ENCODE assay signal across 13 mouse cellular contexts in genomic region chr8:125098050-125098449, GRCm38 (mm10). TPM values are rescaled to one million over a fixed set of nuclear protein-coding genes. Genes with fewer than 3 reads are reported as not detected.
DNase-seq lines count a peak whose midpoint lies in the region; ATAC-seq lines count a peak whose summit lies in the region.
"Had no signal": no experiment of that assay in that cellular context is flagged by ENCODE, and none has a peak within 500 bp of the region (broad histone marks: within the 10 kb centered on the region; RNA-seq: fewer than 3 reads in every experiment).

No protein-coding gene starts in this region.

- H3K27me3 ChIP-seq in neural tube, embryonic 11.5 days (ENCODE audit: control insufficient read depth, insufficient read depth, low read length) = no peaks in the 10 kb centered on the region
- H3K27me3 ChIP-seq: hindbrain, embryonic 13.5 days; kidney, embryonic 15.5 days; liver, embryonic 15.5 days; neural tube, embryonic 13.5 days had no signal

- no peaks in the 10 kb centered on the region for H3K9me3 ChIP-seq in neural tube, embryonic 11.5 days (ENCODE audit: control insufficient read depth, low read length)
- H3K9me3 ChIP-seq: hindbrain, embryonic 13.5 days; kidney, embryonic 15.5 days; liver, embryonic 15.5 days; neural tube, embryonic 13.5 days had no signal

- no peaks in the 10 kb centered on the region for H3K4me1 ChIP-seq in neural tube, embryonic 11.5 days (ENCODE audit: control insufficient read depth, insufficient read depth, low read length)
- H3K4me1 ChIP-seq: liver, embryonic 15.5 days; neural tube, embryonic 13.5 days had no signal

- no peak overlapping the region for H3K9ac ChIP-seq in neural tube, embryonic 11.5 days (ENCODE audit: low read length)
- H3K9ac ChIP-seq: hindbrain, embryonic 13.5 days; kidney, embryonic 15.5 days; liver, embryonic 15.5 days; neural tube, embryonic 13.5 days had no signal

- peak; percentile 70 for DNase-seq in heart, postnatal 4 days
- DNase-seq in heart, postnatal 36 days = no peak
- peak; percentile 45 to 89 for DNase-seq in adrenal gland, adult (ENCODE audit: inconsistent age in 2 of 2, low spot score in 1 of 2)
- DNase-seq in embryo, embryonic 10.5 days (ENCODE audit: low spot score) = peak; percentile 42
- DNase-seq in neural tube, embryonic 11.5 days (ENCODE audit: low spot score) = peak; percentile 31
- DNase-seq in urinary bladder, postnatal 14 days (ENCODE audit: low spot score) = no peak
- DNase-seq in cerebellum, adult 18-20 months = no peak
- DNase-seq: midbrain, embryonic 14.5 days had no signal

- H3K4me3 ChIP-seq in neural tube, embryonic 11.5 days (ENCODE audit: low read depth, low read length) = no peak overlapping the region
- H3K4me3 ChIP-seq: hindbrain, embryonic 13.5 days; kidney, embryonic 15.5 days; liver, embryonic 15.5 days; neural tube, embryonic 13.5 days had no signal

- intact Hi-C loops in heart, postnatal 36 days (cut with DNase I) = no loop called here

- no peak overlapping the region for H3K27ac ChIP-seq in neural tube, embryonic 11.5 days (ENCODE audit: low read depth, low read length)
- H3K27ac ChIP-seq: hindbrain, embryonic 13.5 days; kidney, embryonic 15.5 days; liver, embryonic 15.5 days; neural tube, embryonic 13.5 days had no signal

- no peak overlapping the region for H3K4me2 ChIP-seq in neural tube, embryonic 11.5 days (ENCODE audit: low read depth)
- H3K4me2 ChIP-seq: hindbrain, embryonic 13.5 days; kidney, embryonic 15.5 days; liver, embryonic 15.5 days; neural tube, embryonic 13.5 days had no signal

- no peaks in the 10 kb centered on the region for H3K36me3 ChIP-seq in neural tube, embryonic 11.5 days (ENCODE audit: control insufficient read depth, insufficient read depth, low read length)
- H3K36me3 ChIP-seq: hindbrain, embryonic 13.5 days; kidney, embryonic 15.5 days; liver, embryonic 15.5 days; neural tube, embryonic 13.5 days had no signal

- no peak for ATAC-seq in neural tube, embryonic 11.5 days (ENCODE audit: insufficient read depth, low FRiP score, low TSS enrichment)
- ATAC-seq: activated CD4-positive, CD25-positive, alpha-beta regulatory T cell, adult 4 months had no signal

- 57% methylated on average over 5 of the region's 5 CpGs for WGBS in neural tube, embryonic 11.5 days

RNA-seq across cellular contexts. Expression of gene Disc1, which starts 44.1 kb away (rescaled TPM):
- total RNA-seq in heart, postnatal 4 days (2021) = 1 to 10 TPM; 3.9 to 4.4 TPM
- total RNA-seq in heart, postnatal 36 days (2021) = 1 to 10 TPM; 2.2 to 2.9 TPM
- polyA plus RNA-seq in neural tube, embryonic 11.5 days (2014; fragmentation: Nextera tagmentation; extraction: Ambion mirVana) = 0.94 and 1.2 TPM in 2 replicates

Comparison
In these comparisons a context has a peak if more than half of its experiments do, and no peak if none do; other contexts are left out.
1. DNase-seq: peak in heart, postnatal 4 days (single experiment), adrenal gland, adult (2 of 2), embryo, embryonic 10.5 days (single experiment) and neural tube, embryonic 11.5 days (single experiment); none in heart, postnatal 36 days (0 of 2), urinary bladder, postnatal 14 days (single experiment) and cerebellum, adult 18-20 months (0 of 2).